Mouse (Mus musculus) kidney, postnatal 4 days (tissue): ENCODE measurements at regions not wholly inside any gene's neighbourhood (a gene's known extent, or its start where the extent isn't known, plus 50 kb on each side); places are given as distances from the start of the nearest gene placed in this dataset.
A peak's percentile ranks its signal among the peaks of the same experiment; 100 is the strongest.
"Not testable (repeated sequence)": the region's sequence is repeated elsewhere in the genome, so short reads cannot be mapped to it uniquely, and the experiment has no call there.

Source experiments
- DNase-seq, 2 experiments: peaks; one replicate each; pipeline ENCODE4 v3.0.0; 2021; ENCODE audit warnings: mixed read lengths in 2 of 2

- DNase-seq, result no peak
Observed at GRCm38 (mm10) chr13:44625792-44626191, 103.5 kb upstream of the Jarid2 start.

- DNase-seq, result no peak
Observed at GRCm38 (mm10) chr13:44626806-44627205, 102.5 kb upstream of the Jarid2 start.

- no peak for DNase-seq
Observed at GRCm38 (mm10) chr13:44630061-44630460, 99.2 kb upstream of the Jarid2 start.

- peak; percentile 29 to 31 for DNase-seq
Observed at GRCm38 (mm10) chr13:44634616-44635015, 94.7 kb upstream of the Jarid2 start.

GRCm38 (mm10) chr13:44635221-44636007 lies 93.9 kb upstream of the Jarid2 start:
- peak; percentile 44 to 60 for DNase-seq

GRCm38 (mm10) chr13:44636008-44636335 lies 93.3 kb upstream of the Jarid2 start:
- no peak for DNase-seq

GRCm38 (mm10) chr13:44642361-44642760 lies 86.9 kb upstream of the Jarid2 start:
- no peak for DNase-seq

GRCm38 (mm10) chr13:44650052-44650451 lies 79.2 kb upstream of the Jarid2 start:
- no peak for DNase-seq

GRCm38 (mm10) chr13:44651259-44652238 lies 77.7 kb upstream of the Jarid2 start:
- no peak for DNase-seq

- peak; percentile 64 to 67 for DNase-seq
Observed at GRCm38 (mm10) chr13:44657905-44658414, 71.3 kb upstream of the Jarid2 start.

- peak in 1 of 2 experiments; percentile 10 for DNase-seq
Observed at GRCm38 (mm10) chr13:44659861-44660260, 69.4 kb upstream of the Jarid2 start.

- no peak for DNase-seq
Observed at GRCm38 (mm10) chr13:44663062-44663461, 66.2 kb upstream of the Jarid2 start.

- DNase-seq, result no peak
Observed at GRCm38 (mm10) chr13:44663730-44664129, 65.5 kb upstream of the Jarid2 start.

GRCm38 (mm10) chr13:44669761-44670160 lies 59.5 kb upstream of the Jarid2 start:
- no peak for DNase-seq

GRCm38 (mm10) chr13:44673337-44673966 lies 55.8 kb upstream of the Jarid2 start:
- peak; percentile 31 to 34 for DNase-seq

GRCm38 (mm10) chr13:44673967-44674357 lies 55.3 kb upstream of the Jarid2 start:
- DNase-seq, result peak in 1 of 2 experiments; percentile 7

- no peak for DNase-seq
Observed at GRCm38 (mm10) chr13:44674926-44675650, 54.2 kb upstream of the Jarid2 start.

GRCm38 (mm10) chr13:44676041-44676440 lies 53.2 kb upstream of the Jarid2 start:
- no peak for DNase-seq

- no peak for DNase-seq
Observed at GRCm38 (mm10) chr13:44678121-44678520, 51.2 kb upstream of the Jarid2 start.

GRCm38 (mm10) chr13:44679457-44679856 lies 49.8 kb upstream of the Jarid2 start:
- not testable (repeated sequence) for DNase-seq
